Mouse (Mus musculus): ENCODE results near the gene Gm47955.
"Not testable (repeated sequence)": the region's sequence is repeated elsewhere in the genome, so short reads cannot be mapped to it uniquely, and the experiment has no call there.

Gm47955 gene

DNA sequence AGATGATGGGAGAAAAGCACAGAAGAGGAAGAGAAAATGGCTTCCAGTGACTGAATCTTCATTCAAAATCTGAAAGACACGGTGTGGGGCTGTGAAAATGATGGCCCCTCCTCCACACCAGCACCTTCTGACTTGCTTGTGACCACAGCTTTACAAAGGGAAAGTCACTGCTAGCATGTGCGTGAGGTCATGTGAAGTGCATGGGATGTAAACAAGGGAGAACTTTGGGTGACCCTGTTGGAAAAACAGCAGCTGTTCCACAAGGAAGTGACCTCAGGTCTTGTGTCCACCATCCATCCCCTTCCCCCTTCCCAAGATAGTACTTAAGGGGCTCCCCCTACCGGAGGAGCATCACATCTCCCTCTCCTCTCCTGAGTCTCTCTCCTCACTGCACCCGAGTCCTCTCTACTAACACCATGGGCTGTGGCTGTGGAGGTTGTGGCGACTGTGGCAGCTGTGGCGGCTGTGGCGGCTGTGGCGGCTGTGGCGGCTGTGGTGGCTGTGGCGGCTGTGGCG is at the start of gene Gm47955:
TSS of gene Gm47955 (plus strand) at position 417 of the 516 bp plus-strand sequence.
- no peak for DNase-seq (ENCODE audit: extremely low read depth, low read depth)

DNA sequence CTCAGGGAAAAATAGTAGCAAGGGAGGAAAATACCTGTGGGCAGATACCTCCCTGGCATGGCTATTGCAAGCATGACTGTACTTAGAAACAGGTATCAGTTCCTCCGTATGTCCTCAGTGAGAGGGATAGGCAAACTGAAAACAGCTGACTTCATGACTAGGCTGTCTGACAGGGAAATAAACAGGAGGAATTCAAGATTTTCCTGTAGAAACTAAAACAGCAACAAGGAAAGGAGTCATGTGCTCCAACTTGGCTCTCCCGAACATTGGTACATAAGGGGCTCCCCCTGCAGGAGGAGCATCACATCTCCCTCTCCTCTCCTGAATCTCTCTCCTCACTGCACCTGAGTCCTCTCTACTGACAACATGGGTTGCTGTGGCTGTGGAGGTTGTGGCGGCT is 47.1 kb upstream of the Gm47955 start, which contains the start of gene A030005L19Rik:
TSS of gene A030005L19Rik (plus strand) at position 301 of the 400 bp plus-strand sequence.
- no peak for DNase-seq (ENCODE audit: extremely low read depth, low read depth)

DNA sequence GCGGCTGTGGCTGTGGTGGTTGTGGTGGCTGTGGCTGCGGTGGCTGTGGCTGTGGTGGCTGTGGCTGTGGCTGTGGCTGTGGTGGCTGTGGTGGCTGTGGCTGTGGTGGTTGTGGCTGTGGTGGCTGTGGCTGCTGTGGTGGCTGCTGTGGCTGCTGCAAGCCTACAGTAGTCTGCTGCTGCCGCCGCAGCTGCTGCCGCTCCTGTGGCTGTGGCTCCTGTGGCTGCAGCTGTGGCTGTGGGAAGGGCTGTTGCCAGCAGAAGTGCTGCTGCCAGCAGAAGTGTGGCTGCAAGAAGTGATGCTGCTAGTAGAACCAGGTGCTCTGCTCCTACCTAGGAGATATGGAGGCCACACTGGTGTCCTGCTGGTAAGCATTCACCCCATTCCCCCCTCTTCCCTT is 46.7 kb upstream of the Gm47955 start:
- DNase-seq (ENCODE audit: extremely low read depth, low read depth), result not testable (repeated sequence)

DNA sequence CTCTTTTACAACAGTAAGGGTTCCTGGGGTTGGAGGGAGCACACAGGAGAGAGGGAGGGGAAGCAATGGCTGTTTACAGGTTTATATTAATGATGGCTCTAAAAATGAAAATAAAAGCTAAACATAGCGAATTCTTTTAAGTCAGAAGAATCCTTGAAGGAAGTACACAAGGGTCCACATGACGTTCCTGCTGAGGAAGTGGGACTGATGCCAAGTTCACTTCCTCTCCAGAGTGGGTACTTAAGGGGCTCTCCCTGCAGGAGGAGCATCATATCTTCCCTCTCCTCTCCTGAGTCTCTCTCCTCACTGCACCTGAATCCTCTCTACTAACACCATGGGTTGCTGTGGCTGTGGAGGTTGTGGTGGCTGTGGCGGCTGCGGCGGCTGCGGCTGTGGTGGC is 35.4 kb upstream of the Gm47955 start, which contains the start of gene A030014E15Rik:
TSS of gene A030014E15Rik (plus strand) at position 268 of the 400 bp plus-strand sequence.
- peak; percentile 6 for DNase-seq (ENCODE audit: extremely low read depth, low read depth)

DNA sequence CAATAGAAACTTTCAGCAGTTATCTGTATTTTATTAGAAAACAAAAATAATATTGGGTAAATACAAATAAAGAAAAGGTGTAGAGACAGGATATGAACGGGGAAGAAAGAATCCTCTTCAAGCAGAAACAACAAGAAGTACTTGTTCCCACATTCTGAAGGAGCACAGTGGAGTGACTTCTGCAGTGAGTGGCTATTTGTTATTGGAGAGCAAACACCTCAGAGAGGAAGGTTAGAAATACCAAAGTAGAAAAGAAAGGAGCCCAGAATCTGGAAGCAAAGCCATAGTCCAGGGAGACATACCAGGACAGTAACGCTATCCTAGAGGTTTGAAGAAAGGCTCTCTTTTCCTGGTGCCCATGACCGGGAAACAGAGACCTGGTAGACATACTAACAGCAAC is 29.5 kb upstream of the Gm47955 start:
- not testable (repeated sequence) for DNase-seq (ENCODE audit: extremely low read depth, low read depth)

DNA sequence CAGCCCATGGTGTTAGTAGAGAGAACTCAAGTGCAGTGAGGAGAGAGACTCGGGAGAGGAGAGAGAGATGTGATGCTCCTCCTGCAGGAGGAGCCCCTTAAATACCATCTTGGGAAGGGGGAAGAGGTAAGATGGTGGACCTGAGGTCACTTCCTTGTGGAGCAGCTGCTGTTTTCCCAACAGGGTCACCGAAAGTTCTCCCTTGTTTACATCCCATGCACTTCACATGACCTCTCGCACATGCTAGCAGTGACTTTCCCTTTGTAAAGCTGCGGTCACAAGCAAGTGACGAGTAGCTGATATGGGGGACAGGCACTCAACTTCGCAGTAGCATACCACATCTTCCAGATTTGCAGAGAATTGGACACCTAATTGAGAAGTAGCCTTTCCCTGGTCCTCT is 28.8 kb upstream of the Gm47955 start, which contains the start of gene Gm6217:
TSS of gene Gm6217 (minus strand) at position 74 of the 400 bp plus-strand sequence.
- DNase-seq (ENCODE audit: extremely low read depth, low read depth), result not testable (repeated sequence)

DNA sequence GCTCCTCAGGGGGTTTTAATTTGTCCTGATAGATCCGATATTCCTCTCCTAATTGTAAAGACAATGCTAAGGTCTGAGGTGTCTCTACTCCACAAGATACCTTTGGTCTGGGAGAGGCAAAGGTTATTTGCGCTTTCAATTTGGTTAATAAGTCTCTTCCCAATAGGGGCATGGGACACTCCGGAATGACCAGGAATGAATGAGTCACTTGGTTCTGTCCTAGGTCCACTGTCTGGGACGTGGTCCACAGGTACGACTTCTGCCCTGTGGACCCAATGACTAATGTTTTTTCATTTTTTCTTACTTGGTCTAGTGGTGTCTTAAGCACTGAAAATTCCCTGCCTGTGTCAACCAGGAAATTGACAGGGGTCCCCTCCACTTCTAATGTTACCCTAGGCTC is 21.4 kb upstream of the Gm47955 start:
- no peak for DNase-seq (ENCODE audit: extremely low read depth, low read depth)

DNA sequence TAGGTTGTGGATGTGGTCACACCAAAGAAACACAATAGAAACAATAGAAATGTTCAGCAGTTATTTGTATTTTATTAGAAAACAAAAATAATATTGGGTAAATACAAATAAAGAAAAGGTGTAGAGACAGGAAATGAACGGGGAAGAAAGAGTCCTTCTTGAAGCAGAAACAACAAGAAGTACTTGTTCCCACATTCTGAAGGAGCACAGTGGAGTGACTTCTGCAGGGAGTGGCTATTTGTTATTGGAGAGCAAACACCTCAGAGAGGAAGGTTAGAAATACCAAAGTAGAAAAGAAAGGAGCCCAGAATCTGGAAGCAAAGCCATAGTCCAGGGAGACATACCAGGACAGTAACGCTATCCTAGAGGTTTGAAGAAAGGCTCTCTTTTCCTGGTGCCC is 17.6 kb upstream of the Gm47955 start:
- DNase-seq (ENCODE audit: extremely low read depth, low read depth), result not testable (repeated sequence)

DNA sequence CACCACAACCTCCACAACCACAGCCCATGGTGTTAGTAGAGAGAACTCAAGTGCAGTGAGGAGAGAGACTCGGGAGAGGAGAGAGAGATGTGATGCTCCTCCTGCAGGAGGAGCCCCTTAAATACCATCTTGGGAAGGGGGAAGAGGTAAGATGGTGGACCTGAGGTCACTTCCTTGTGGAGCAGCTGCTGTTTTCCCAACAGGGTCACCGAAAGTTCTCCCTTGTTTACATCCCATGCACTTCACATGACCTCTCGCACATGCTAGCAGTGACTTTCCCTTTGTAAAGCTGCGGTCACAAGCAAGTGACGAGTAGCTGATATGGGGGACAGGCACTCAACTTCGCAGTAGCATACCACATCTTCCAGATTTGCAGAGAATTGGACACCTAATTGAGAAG is 16.8 kb upstream of the Gm47955 start, which contains the start of gene A030003K21Rik:
TSS of gene A030003K21Rik (minus strand) at position 94 of the 400 bp plus-strand sequence.
- DNase-seq (ENCODE audit: extremely low read depth, low read depth), result not testable (repeated sequence)

DNA sequence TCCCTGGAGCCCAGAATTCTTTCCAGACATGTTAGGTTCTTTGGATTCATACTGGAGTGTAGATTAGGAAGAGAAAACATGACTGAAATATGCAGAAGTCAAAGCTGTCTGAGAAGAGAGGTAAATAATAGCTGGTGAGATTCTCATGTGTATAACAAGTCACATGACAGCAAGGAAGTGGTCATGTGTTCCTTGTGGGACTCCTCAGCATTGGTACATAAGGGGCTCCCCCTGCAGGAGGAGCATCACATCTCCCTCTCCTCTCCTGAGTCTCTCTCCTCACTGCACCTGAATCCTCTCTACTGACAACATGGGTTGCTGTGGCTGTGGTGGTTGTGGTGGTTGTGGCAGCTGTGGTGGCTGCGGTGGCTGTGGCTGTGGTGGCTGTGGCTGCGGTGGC is 14.1 kb upstream of the Gm47955 start:
- DNase-seq (ENCODE audit: extremely low read depth, low read depth), result not testable (repeated sequence)

DNA sequence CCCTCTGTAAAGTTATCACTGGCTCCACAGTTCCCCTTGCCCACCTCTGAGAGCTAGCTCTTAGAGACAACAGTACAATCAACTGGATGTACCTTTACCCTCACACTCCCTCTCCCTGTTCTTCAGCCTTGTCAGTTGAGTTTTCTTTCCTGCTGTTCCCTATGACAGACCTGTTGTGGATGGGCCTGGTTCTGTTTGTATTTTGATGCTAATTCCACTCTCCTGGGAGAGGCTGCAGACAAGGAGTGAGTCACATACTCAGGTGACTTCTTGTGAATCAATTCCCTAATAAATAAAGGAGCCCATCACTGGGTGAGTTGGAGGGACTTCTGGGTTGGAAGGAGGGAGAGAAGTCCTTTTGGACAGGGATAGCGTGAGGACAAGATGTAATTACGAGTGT is 11.5 kb upstream of the Gm47955 start:
- DNase-seq (ENCODE audit: extremely low read depth, low read depth), result no peak

DNA sequence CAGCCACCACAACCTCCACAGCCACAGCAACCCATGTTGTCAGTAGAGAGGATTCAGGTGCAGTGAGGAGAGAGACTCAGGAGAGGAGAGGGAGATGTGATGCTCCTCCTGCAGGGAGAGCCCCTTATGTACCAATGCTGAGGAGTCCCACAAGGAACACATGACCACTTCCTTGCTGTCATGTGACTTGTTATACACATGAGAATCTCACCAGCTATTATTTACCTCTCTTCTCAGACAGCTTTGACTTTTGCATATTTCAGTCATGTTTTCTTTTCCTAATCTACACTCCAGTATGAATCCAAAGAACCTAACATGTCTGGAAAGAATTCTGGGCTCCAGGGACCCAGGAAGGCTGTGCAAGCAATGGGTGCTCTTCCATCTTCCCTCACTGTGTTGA is 4.2 kb upstream of the Gm47955 start, which contains the start of gene Gm7544:
TSS of gene Gm7544 (minus strand) at position 101 of the 400 bp plus-strand sequence.
- not testable (repeated sequence) for DNase-seq (ENCODE audit: extremely low read depth, low read depth)

DNA sequence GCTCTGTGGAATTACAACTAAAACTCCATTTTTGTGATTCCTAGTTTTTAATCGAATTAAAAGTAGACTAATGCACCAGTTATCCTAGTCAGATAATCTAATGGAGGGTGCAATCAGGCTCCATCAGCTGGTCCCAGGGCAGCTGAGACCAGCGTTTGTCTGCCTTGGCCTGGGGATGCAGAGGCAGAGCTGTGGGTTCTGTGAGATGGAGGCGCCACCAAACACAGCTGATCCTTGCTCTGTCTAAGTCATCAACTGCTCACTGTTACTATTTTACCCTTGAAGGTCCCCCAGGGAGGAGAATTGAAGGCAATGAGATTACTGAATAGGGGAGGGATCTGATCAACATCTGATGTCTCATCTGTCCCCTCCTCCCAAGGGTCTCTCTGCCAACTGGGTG is 6.3 kb downstream of the Gm47955 start:
- no peak for DNase-seq (ENCODE audit: extremely low read depth, low read depth)

DNA sequence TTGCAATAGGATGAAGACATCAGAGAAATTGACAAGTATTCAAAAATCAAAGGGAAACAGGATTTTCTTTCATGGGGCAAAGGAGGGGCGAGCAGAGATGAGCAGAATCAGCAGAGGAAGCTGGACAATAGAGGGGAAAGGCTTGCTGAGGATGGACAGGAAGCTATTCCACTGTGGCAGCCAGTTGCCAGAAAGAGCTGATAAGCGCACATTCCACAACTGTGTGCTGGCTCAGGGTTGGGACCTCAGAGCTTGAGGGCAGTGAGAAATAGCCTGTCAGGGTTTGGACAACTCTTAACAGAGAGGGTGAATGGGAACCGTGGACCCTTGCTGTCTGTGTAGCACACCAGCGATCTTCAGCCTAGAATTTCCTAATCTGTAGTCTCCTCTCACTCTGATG is 12.0 kb downstream of the Gm47955 start:
- no peak for DNase-seq (ENCODE audit: extremely low read depth, low read depth)

DNA sequence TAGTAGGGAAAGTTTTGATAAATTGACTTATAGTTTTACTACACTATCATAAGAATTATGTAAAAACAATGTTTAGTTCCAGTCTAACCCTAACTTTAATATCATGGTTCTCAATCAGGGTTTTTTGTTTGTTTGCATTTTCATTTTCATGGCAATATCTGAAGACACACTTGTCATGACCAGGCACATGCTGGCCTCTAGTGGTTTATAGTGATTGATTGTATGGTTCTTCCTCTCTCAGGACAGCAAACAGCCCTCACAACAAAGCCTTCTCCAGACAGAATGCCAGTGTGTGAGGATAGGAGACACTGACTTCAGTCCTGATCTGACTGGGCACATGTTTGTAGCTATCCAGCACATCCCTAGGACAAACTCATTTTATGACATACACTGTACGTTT is 13.2 kb downstream of the Gm47955 start:
- DNase-seq (ENCODE audit: extremely low read depth, low read depth), result no peak

DNA sequence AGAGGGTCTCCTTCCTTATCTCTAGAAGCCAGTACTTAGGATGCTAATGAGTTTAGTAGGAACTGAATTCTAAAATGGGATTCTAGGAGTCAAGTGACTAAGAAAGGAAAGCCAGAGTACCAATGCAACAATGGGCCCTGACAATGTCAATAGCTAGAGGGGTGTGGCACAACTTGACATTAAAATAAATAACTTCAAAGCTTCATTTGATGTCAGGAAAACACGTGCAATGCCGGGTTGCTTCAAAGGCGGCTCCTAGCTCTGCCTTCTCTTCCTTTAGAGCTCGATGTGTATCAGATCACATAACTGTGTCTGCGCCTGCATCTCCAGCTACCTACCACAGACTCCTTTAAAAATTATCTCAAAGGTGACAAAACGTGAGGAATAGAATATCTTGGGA is 13.8 kb downstream of the Gm47955 start:
- DNase-seq (ENCODE audit: extremely low read depth, low read depth), result no peak

DNA sequence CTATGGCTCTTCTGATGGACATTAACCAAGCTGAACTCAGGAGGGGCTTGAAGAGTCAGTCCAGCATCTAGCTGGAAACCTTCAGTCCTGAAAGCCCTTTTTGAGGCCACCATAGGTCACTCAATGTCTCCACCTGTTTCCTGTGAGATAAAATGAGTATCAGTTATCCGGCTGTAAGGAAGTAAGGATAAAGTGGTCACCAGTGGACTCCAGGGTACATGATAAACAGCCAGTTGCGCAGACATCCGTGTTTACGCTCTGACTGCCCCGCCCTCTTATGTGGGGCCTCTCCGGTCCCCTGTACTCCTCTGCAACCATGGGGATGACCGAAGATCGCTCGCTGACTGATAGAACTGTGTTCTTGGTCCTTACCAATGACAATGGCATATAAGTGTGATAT is 14.3 kb downstream of the Gm47955 start:
- no peak for DNase-seq (ENCODE audit: extremely low read depth, low read depth)

DNA sequence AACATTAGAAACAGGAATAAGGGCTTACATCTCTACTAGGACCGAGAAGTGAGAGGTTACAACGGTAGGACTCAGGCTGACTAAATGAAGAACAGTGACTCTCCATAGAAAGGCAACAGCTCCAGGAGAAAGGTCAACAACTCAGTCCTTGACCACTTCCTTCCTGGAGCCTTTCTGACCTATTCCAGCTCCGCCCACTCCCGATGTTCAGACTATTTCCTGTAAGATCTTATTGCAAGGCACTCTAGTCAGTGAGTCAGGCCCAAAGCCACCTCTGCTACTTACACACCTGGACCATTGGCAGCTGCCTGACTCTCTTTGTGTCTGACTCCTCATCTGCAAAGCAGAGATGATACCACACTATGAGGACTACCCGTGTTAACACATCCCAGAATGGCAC is 15.7 kb downstream of the Gm47955 start:
- no peak for DNase-seq (ENCODE audit: extremely low read depth, low read depth)

DNA sequence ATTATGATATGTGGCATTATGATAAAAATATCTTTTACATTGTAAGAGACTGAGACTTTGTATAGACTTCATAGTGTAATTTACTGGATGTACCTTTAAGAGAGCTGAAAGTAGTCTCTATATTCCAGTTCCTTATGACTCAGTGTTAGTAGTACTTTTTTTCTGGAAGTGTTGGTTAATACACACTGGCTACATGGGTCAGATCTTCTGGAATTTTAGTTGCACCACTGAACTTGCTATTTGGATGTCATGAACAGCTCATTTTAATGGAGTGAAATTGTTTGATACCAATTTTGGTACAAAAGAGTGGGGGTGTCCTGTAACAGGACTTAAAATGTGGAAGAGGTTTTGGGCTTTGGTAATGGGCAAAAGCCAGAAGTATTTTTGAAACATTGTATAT is 17.8 kb downstream of the Gm47955 start:
- no peak for DNase-seq (ENCODE audit: extremely low read depth, low read depth)

DNA sequence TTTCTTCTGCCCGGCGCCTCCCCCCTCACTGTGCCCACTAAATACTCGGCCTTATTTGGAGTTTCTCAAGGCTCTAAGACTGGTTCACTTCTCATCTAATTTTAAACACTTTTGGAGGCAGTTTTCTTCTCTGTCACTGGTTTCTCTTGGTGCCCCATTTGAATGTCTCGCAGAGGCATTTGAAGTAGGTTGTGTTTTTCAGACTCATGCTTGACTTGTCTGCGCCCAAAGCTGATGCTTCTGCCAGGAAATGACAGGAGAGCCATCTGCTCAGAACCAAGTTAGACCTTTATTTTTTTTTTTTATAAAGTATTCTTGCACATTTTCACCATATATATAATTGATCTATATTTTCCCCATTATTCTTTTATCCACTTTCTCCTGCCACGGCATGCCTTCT is 26.7 kb downstream of the Gm47955 start:
- DNase-seq (ENCODE audit: extremely low read depth, low read depth), result no peak

DNA sequence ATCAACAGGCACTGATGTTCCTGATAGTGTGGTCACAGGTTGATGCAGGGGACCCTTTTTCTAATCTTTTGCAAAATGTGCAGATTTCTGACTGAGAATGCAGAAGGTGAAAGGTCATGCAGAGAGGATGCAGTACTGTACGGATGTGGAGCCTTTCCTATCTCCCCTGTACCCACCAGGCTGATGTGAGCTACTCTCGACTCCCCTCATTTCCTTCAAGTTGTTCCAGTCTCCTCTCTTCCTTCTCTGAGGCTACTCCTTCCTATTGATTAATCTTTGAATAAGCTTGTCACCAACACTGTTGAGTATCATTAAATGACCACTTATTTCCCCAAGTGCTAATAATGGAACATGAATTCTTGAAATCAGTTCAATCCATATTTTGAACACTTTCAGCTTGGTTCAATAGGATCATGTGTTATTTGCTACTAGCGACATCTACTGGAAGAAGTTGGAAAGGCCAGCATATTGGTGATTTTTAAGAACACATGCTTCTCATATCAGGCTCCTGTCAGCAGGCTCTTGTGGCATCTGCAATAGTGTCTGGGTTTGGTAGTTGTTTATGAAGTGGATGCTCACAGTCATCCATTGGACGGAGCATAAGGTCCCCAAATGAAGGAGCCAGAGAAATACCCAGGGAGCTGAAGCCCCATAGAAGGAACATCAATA is 27.6 kb downstream of the Gm47955 start:
- DNase-seq (ENCODE audit: extremely low read depth, low read depth), result peak; percentile 34

DNA sequence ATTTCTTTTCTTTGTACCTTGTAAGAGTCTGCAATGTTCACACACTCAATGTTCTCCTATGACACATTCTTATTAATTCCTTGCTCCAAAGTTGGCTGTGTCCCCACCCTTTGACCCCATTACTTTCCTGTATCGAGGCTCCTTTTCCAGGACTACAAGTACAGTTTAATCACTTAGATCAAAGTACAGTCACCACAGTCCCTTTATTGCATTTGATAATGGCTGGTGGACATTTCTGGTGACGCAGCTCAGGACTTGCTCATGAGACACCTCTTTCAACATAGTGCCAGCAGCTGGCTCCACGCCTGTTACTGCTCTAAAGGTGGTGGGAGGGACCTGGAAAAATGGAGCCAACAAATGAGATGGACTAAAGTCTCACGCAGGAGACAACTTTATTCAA is 31.0 kb downstream of the Gm47955 start:
- no peak for DNase-seq (ENCODE audit: extremely low read depth, low read depth)

DNA sequence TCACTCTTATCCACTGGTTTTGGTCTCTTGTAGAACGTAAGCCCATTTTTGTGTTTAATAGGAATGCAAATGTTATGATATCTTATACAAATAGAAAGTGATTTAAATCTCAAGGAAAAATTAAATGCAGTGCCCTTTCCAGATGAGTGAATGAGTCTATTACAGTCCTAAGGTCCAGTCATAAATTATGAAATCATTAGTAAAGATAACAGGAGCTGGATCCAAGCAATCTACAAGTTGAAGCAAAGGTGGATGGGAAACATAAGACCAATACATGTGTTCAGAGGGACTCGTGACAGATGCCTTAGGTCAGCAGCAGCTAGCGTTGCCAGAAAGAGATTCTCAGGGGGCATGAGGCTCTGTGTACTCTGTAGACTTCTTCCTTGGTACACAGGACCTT is 31.5 kb downstream of the Gm47955 start:
- no peak for DNase-seq (ENCODE audit: extremely low read depth, low read depth)
